Mouse (Mus musculus): ENCODE measurements around the gene Spata33. TPM values are rescaled to one million over a fixed set of nuclear protein-coding genes. Genes with fewer than 3 reads are reported as not detected.
"Not testable (repeated sequence)": the region's sequence is repeated elsewhere in the genome, so short reads cannot be mapped to it uniquely, and the experiment has no call there.

The Spata33 gene
- total and polyA plus RNA-seq, 2 experiments from 2014 or later, result 11.4 to 21.3 TPM

GRCm38 (mm10) chr8:123257114-123257513 lies 44.5 kb downstream of the Spata33 start:
- H3K27ac ChIP-seq (ENCODE audit: low read depth), result no peak overlapping the region
- H3K9me3 ChIP-seq (replicated peaks; ENCODE audit: control insufficient read depth, low read length), result no peaks in the 10 kb centered on the region
- H3K4me2 ChIP-seq (ENCODE audit: low read depth, low read length), result no peak overlapping the region
- 82% methylated on average over 3 of the region's 3 CpGs for WGBS
- no peak for DNase-seq (ENCODE audit: low spot score)
- no peak for TF ChIP-seq EP300 (IDR thresholded peaks at IDR 0.05; ENCODE audit: low read depth)
- TF ChIP-seq CTCF (IDR thresholded peaks at IDR 0.05; ENCODE audit: low read depth), result no peak
- ATAC-seq (ENCODE audit: insufficient read depth, low read depth), result no peak
- H3K9ac ChIP-seq (replicated peaks; ENCODE audit: low read depth, low read length), result no peak overlapping the region
- H3K27me3 ChIP-seq (ENCODE audit: control insufficient read depth, insufficient read depth, low read length), result no peaks in the 10 kb centered on the region
- H3K36me3 ChIP-seq (replicated peaks; ENCODE audit: control insufficient read depth, insufficient read depth, low read length), result peaks cover 51% of the 10 kb centered on the region
- no peak overlapping the region for H3K4me3 ChIP-seq (ENCODE audit: low read depth, low read length)
- H3K4me1 ChIP-seq (ENCODE audit: control insufficient read depth, insufficient read depth), result peaks cover 17% of the 10 kb centered on the region

GRCm38 (mm10) chr8:123257593-123257992 lies 45.0 kb downstream of the Spata33 start:
- not testable (repeated sequence) for H3K4me2 ChIP-seq (ENCODE audit: low read depth, low read length); DNase-seq (ENCODE audit: low spot score); H3K9ac ChIP-seq (replicated peaks; ENCODE audit: low read depth, low read length); ATAC-seq (ENCODE audit: insufficient read depth, low read depth); H3K27me3 ChIP-seq (ENCODE audit: control insufficient read depth, insufficient read depth, low read length); H3K27ac ChIP-seq (ENCODE audit: low read depth); H3K9me3 ChIP-seq (replicated peaks; ENCODE audit: control insufficient read depth, low read length); H3K4me3 ChIP-seq (ENCODE audit: low read depth, low read length)
- Histone ChIP-seq H3K4me1 (ENCODE audit: control insufficient read depth, insufficient read depth) (peaks cover 17% of the 10 kb centered on the region), H3K36me3 (replicated peaks; ENCODE audit: control insufficient read depth, insufficient read depth, low read length) (peaks cover 49% of the 10 kb centered on the region)
- 88% methylated on average over 8 of the region's 8 CpGs for WGBS

- H3K4me3 ChIP-seq (ENCODE audit: low read depth, low read length), result no peak overlapping the region
- 73% methylated on average over 14 of the region's 14 CpGs for WGBS
- TF ChIP-seq CTCF (IDR thresholded peaks at IDR 0.05; ENCODE audit: low read depth) (no peak), EP300 (IDR thresholded peaks at IDR 0.05; ENCODE audit: low read depth) (no peak)
- H3K4me2 ChIP-seq (ENCODE audit: low read depth, low read length), result no peak overlapping the region
- no peak overlapping the region for H3K9ac ChIP-seq (replicated peaks; ENCODE audit: low read depth, low read length)
- H3K9me3 ChIP-seq (replicated peaks; ENCODE audit: control insufficient read depth, low read length), result no peaks in the 10 kb centered on the region
- H3K4me1 ChIP-seq (ENCODE audit: control insufficient read depth, insufficient read depth), result no peaks in the 10 kb centered on the region
- H3K27ac ChIP-seq (ENCODE audit: low read depth), result no peak overlapping the region
- DNase-seq (ENCODE audit: low spot score) (no peak), ATAC-seq (ENCODE audit: insufficient read depth, low read depth) (no peak)
- H3K36me3 ChIP-seq (replicated peaks; ENCODE audit: control insufficient read depth, insufficient read depth, low read length), result peaks cover 68% of the 10 kb centered on the region
- H3K27me3 ChIP-seq (ENCODE audit: control insufficient read depth, insufficient read depth, low read length), result no peaks in the 10 kb centered on the region
Measured at GRCm38 (mm10) chr8:123267926-123268656, 55.5 kb downstream of the Spata33 start.

- Histone ChIP-seq H3K27me3 (ENCODE audit: control insufficient read depth, insufficient read depth, low read length) (no peaks in the 10 kb centered on the region), H3K4me3 (ENCODE audit: low read depth, low read length) (no peak overlapping the region), H3K4me1 (ENCODE audit: control insufficient read depth, insufficient read depth) (no peaks in the 10 kb centered on the region), H3K4me2 (ENCODE audit: low read depth, low read length) (no peak overlapping the region), H3K9ac (replicated peaks; ENCODE audit: low read depth, low read length) (no peak overlapping the region), H3K27ac (ENCODE audit: low read depth) (no peak overlapping the region), H3K36me3 (replicated peaks; ENCODE audit: control insufficient read depth, insufficient read depth, low read length) (peaks cover 47% of the 10 kb centered on the region), H3K9me3 (replicated peaks; ENCODE audit: control insufficient read depth, low read length) (no peaks in the 10 kb centered on the region)
- ATAC-seq (ENCODE audit: insufficient read depth, low read depth) (no peak), DNase-seq (ENCODE audit: low spot score) (no peak)
- TF ChIP-seq EP300 (IDR thresholded peaks at IDR 0.05; ENCODE audit: low read depth), result no peak
- 91% methylated on average over 10 of the region's 10 CpGs for WGBS
Measured at GRCm38 (mm10) chr8:123271147-123271546, 58.5 kb downstream of the Spata33 start.

Other genes with a start within 250 kb of the Spata33 start
- 51.2 and 65.8 TPM in 2 replicates for gene Ankrd11, start 170.6 kb upstream of the Spata33 start, total RNA-seq (2014; rRNA removed; ENCODE audit: low replicate concordance)
- gene Ankrd11, start 170.6 kb upstream of the Spata33 start, polyA plus RNA-seq (2015; fragmentation: Nextera tagmentation; extraction: Ambion mirVana), result 21.6 and 24.3 TPM in 2 replicates
- gene Spg7, start 149.9 kb upstream of the Spata33 start, total RNA-seq (2014; rRNA removed; ENCODE audit: low replicate concordance), result 72.8 and 83.1 TPM in 2 replicates
- gene Spg7, start 149.9 kb upstream of the Spata33 start, polyA plus RNA-seq (2015; fragmentation: Nextera tagmentation; extraction: Ambion mirVana), result 63.3 and 65.1 TPM in 2 replicates
- gene Rpl13, start 110.5 kb upstream of the Spata33 start, total RNA-seq (2014; rRNA removed; ENCODE audit: low replicate concordance), result 2,455 and 2,720 TPM in 2 replicates
- gene Rpl13, start 110.5 kb upstream of the Spata33 start, polyA plus RNA-seq (2015; fragmentation: Nextera tagmentation; extraction: Ambion mirVana), result 813 and 854 TPM in 2 replicates
- gene Cpne7, start 95.5 kb upstream of the Spata33 start, total RNA-seq (2014; rRNA removed; ENCODE audit: low replicate concordance), result 0.42 and 9.0 TPM in 2 replicates
- 0.15 and 0.16 TPM in 2 replicates for gene Cpne7, start 95.5 kb upstream of the Spata33 start, polyA plus RNA-seq (2015; fragmentation: Nextera tagmentation; extraction: Ambion mirVana)
- gene Sult5a1, start 54.5 kb upstream of the Spata33 start, total RNA-seq (2014; rRNA removed; ENCODE audit: low replicate concordance), result 1.4 and 3.4 TPM in 2 replicates
- gene Sult5a1, start 54.5 kb upstream of the Spata33 start, polyA plus RNA-seq (2015; fragmentation: Nextera tagmentation; extraction: Ambion mirVana), result 1.6 and 2.0 TPM in 2 replicates
- gene Dpep1, start 26.6 kb upstream of the Spata33 start, total RNA-seq (2014; rRNA removed; ENCODE audit: low replicate concordance), result 32.3 and 58.6 TPM in 2 replicates
- 16.3 and 17.6 TPM in 2 replicates for gene Dpep1, start 26.6 kb upstream of the Spata33 start, polyA plus RNA-seq (2015; fragmentation: Nextera tagmentation; extraction: Ambion mirVana)
- gene Chmp1a, start 69 bp upstream of the Spata33 start, total RNA-seq (2014; rRNA removed; ENCODE audit: low replicate concordance), result 121 and 131 TPM in 2 replicates
- 91.0 and 94.3 TPM in 2 replicates for gene Chmp1a, start 69 bp upstream of the Spata33 start, polyA plus RNA-seq (2015; fragmentation: Nextera tagmentation; extraction: Ambion mirVana)
- gene Cdk10, start 12.0 kb downstream of the Spata33 start, total RNA-seq (2014; rRNA removed; ENCODE audit: low replicate concordance), result 26.5 and 31.9 TPM in 2 replicates
- gene Cdk10, start 12.0 kb downstream of the Spata33 start, polyA plus RNA-seq (2015; fragmentation: Nextera tagmentation; extraction: Ambion mirVana), result 14.7 and 14.8 TPM in 2 replicates
- 3.5 and 4.2 TPM in 2 replicates for gene Spata2l, start 23.4 kb downstream of the Spata33 start, total RNA-seq (2014; rRNA removed; ENCODE audit: low replicate concordance)
- gene Spata2l, start 23.4 kb downstream of the Spata33 start, polyA plus RNA-seq (2015; fragmentation: Nextera tagmentation; extraction: Ambion mirVana), result 4.5 and 4.6 TPM in 2 replicates
- gene Zfp276, start 41.4 kb downstream of the Spata33 start, total RNA-seq (2014; rRNA removed; ENCODE audit: low replicate concordance), result 19.4 and 24.0 TPM in 2 replicates
- 8.9 and 9.7 TPM in 2 replicates for gene Zfp276, start 41.4 kb downstream of the Spata33 start, polyA plus RNA-seq (2015; fragmentation: Nextera tagmentation; extraction: Ambion mirVana)
- 21.4 and 32.7 TPM in 2 replicates for gene Vps9d1, start 41.5 kb downstream of the Spata33 start, total RNA-seq (2014; rRNA removed; ENCODE audit: low replicate concordance)
- gene Vps9d1, start 41.5 kb downstream of the Spata33 start, polyA plus RNA-seq (2015; fragmentation: Nextera tagmentation; extraction: Ambion mirVana), result 15.4 and 16.1 TPM in 2 replicates
- gene Fanca, start 105.7 kb downstream of the Spata33 start, total RNA-seq (2014; rRNA removed; ENCODE audit: low replicate concordance), result 24.3 and 37.1 TPM in 2 replicates
- 6.1 and 6.7 TPM in 2 replicates for gene Fanca, start 105.7 kb downstream of the Spata33 start, polyA plus RNA-seq (2015; fragmentation: Nextera tagmentation; extraction: Ambion mirVana)
- 0.15 and 1.2 TPM in 2 replicates for gene Spire2, start 119.9 kb downstream of the Spata33 start, total RNA-seq (2014; rRNA removed; ENCODE audit: low replicate concordance)
- 0.23 and 0.40 TPM in 2 replicates for gene Spire2, start 119.9 kb downstream of the Spata33 start, polyA plus RNA-seq (2015; fragmentation: Nextera tagmentation; extraction: Ambion mirVana)
- 172 and 193 TPM in 2 replicates for gene Tcf25, start 160.9 kb downstream of the Spata33 start, total RNA-seq (2014; rRNA removed; ENCODE audit: low replicate concordance)
- 123 and 127 TPM in 2 replicates for gene Tcf25, start 160.9 kb downstream of the Spata33 start, polyA plus RNA-seq (2015; fragmentation: Nextera tagmentation; extraction: Ambion mirVana)
- not detected in 2 replicates for gene Mc1r, start 194.3 kb downstream of the Spata33 start, total RNA-seq (2014; rRNA removed; ENCODE audit: low replicate concordance)
- not detected in 2 replicates for gene Mc1r, start 194.3 kb downstream of the Spata33 start, polyA plus RNA-seq (2015; fragmentation: Nextera tagmentation; extraction: Ambion mirVana)
- gene Tubb3, start 198.6 kb downstream of the Spata33 start, total RNA-seq (2014; rRNA removed; ENCODE audit: low replicate concordance), result 1.8 and 6.1 TPM in 2 replicates
- 0.40 and 1.3 TPM in 2 replicates for gene Tubb3, start 198.6 kb downstream of the Spata33 start, polyA plus RNA-seq (2015; fragmentation: Nextera tagmentation; extraction: Ambion mirVana)
- 35.6 and 91.5 TPM in 2 replicates for gene Def8, start 210.7 kb downstream of the Spata33 start, total RNA-seq (2014; rRNA removed; ENCODE audit: low replicate concordance)
- 28.3 and 30.9 TPM in 2 replicates for gene Def8, start 210.7 kb downstream of the Spata33 start, polyA plus RNA-seq (2015; fragmentation: Nextera tagmentation; extraction: Ambion mirVana)